Mouse (Mus musculus): ENCODE results near the gene Elk4. TPM values are rescaled to one million over a fixed set of nuclear protein-coding genes. Genes with fewer than 3 reads are reported as not detected.

Elk4 gene
- polyA plus RNA-seq, 1 experiment from 2014 or later = 24.3 TPM

- no peak overlapping the region for H3K9ac ChIP-seq
- no peaks in the 10 kb centered on the region for H3K36me3 ChIP-seq
- H3K4me3 ChIP-seq = no peak overlapping the region
- H3K9me3 ChIP-seq = no peaks in the 10 kb centered on the region
- WGBS = 79% methylated on average over 9 of the region's 9 CpGs
- no peaks in the 10 kb centered on the region for H3K4me1 ChIP-seq
- H3K27me3 ChIP-seq = no peaks in the 10 kb centered on the region
- no peak overlapping the region for H3K27ac ChIP-seq
- no peak for ATAC-seq (ENCODE audit: insufficient number of reproducible peaks, low FRiP score, low TSS enrichment, low read depth)
- no peak overlapping the region for H3K4me2 ChIP-seq
Observed at GRCm38 (mm10) chr1:131990083-131990760, 17.2 kb upstream of the Elk4 start.

GRCm38 (mm10) chr1:131992561-131993001, 14.8 kb upstream of the Elk4 start:
- 79% methylated on average over 7 of the region's 7 CpGs for WGBS
- Histone ChIP-seq H3K27me3 (no peaks in the 10 kb centered on the region), H3K27ac (no peak overlapping the region), H3K9ac (no peak overlapping the region), H3K4me2 (no peak overlapping the region), H3K36me3 (no peaks in the 10 kb centered on the region), H3K4me1 (no peaks in the 10 kb centered on the region), H3K9me3 (no peaks in the 10 kb centered on the region), H3K4me3 (no peak overlapping the region)
- ATAC-seq (ENCODE audit: insufficient number of reproducible peaks, low FRiP score, low TSS enrichment, low read depth) = no peak

GRCm38 (mm10) chr1:131993169-131994040, 14.0 kb upstream of the Elk4 start:
- no peak overlapping the region for H3K27ac ChIP-seq
- 79% methylated on average over 12 of the region's 12 CpGs for WGBS
- no peak for ATAC-seq (ENCODE audit: insufficient number of reproducible peaks, low FRiP score, low TSS enrichment, low read depth)
- H3K27me3 ChIP-seq = no peaks in the 10 kb centered on the region
- H3K4me3 ChIP-seq = no peak overlapping the region
- no peaks in the 10 kb centered on the region for H3K4me1 ChIP-seq
- no peak overlapping the region for H3K4me2 ChIP-seq
- H3K9me3 ChIP-seq = no peaks in the 10 kb centered on the region
- no peaks in the 10 kb centered on the region for H3K36me3 ChIP-seq
- no peak overlapping the region for H3K9ac ChIP-seq

- no peak overlapping the region for H3K4me2 ChIP-seq
- no peak overlapping the region for H3K4me3 ChIP-seq
- H3K36me3 ChIP-seq = no peaks in the 10 kb centered on the region
- no peaks in the 10 kb centered on the region for H3K9me3 ChIP-seq
- WGBS = 30% methylated on average over 4 of the region's 4 CpGs
- H3K27me3 ChIP-seq = no peaks in the 10 kb centered on the region
- no peak overlapping the region for H3K27ac ChIP-seq
- no peaks in the 10 kb centered on the region for H3K4me1 ChIP-seq
- H3K9ac ChIP-seq = no peak overlapping the region
- ATAC-seq (ENCODE audit: insufficient number of reproducible peaks, low FRiP score, low TSS enrichment, low read depth) = no peak
Observed at GRCm38 (mm10) chr1:131995062-131995461, 12.3 kb upstream of the Elk4 start.

- H3K4me2 ChIP-seq = no peak overlapping the region
- H3K9me3 ChIP-seq = no peaks in the 10 kb centered on the region
- no peaks in the 10 kb centered on the region for H3K27me3 ChIP-seq
- no peak overlapping the region for H3K27ac ChIP-seq
- H3K36me3 ChIP-seq = no peaks in the 10 kb centered on the region
- no peak overlapping the region for H3K9ac ChIP-seq
- no peak for ATAC-seq (ENCODE audit: insufficient number of reproducible peaks, low FRiP score, low TSS enrichment, low read depth)
- no peak overlapping the region for H3K4me3 ChIP-seq
- H3K4me1 ChIP-seq = no peaks in the 10 kb centered on the region
Observed at GRCm38 (mm10) chr1:132000506-132000905, 6.9 kb upstream of the Elk4 start.

GRCm38 (mm10) chr1:132001880-132002330, 5.5 kb upstream of the Elk4 start:
- no peaks in the 10 kb centered on the region for H3K36me3 ChIP-seq
- no peaks in the 10 kb centered on the region for H3K9me3 ChIP-seq
- no peak overlapping the region for H3K27ac ChIP-seq
- ATAC-seq (ENCODE audit: insufficient number of reproducible peaks, low FRiP score, low TSS enrichment, low read depth) = no peak
- no peak overlapping the region for H3K9ac ChIP-seq
- H3K4me1 ChIP-seq = peaks cover 2% of the 10 kb centered on the region; the same call in 1 of the 2 replicates
- no peak overlapping the region for H3K4me2 ChIP-seq
- H3K27me3 ChIP-seq = no peaks in the 10 kb centered on the region
- WGBS = 64% methylated on average over 4 of the region's 4 CpGs
- H3K4me3 ChIP-seq = no peak overlapping the region

GRCm38 (mm10) chr1:132003111-132003510, 4.3 kb upstream of the Elk4 start:
- 72% methylated on average over 2 of the region's 2 CpGs for WGBS

GRCm38 (mm10) chr1:132003817-132004216, 3.6 kb upstream of the Elk4 start:
- 19% methylated on average over 1 of the region's 1 CpGs for WGBS

More at GRCm38 (mm10) chr1:132003111-132003510, 4.3 kb upstream of the Elk4 start:
- Histone ChIP-seq H3K4me2 (no peak overlapping the region), H3K36me3 (no peaks in the 10 kb centered on the region), H3K4me1 (peaks cover 2% of the 10 kb centered on the region; the same call in 1 of the 2 replicates), H3K9me3 (no peaks in the 10 kb centered on the region), H3K9ac (no peak overlapping the region), H3K27me3 (no peaks in the 10 kb centered on the region), H3K4me3 (no peak overlapping the region), H3K27ac (0 out of 2 replicates have a peak overlapping the region, but pooled peaks have one; percentile 14)
- ATAC-seq (ENCODE audit: insufficient number of reproducible peaks, low FRiP score, low TSS enrichment, low read depth) = no peak

GRCm38 (mm10) chr1:132004574-132005180, 2.7 kb upstream of the Elk4 start:
- Histone ChIP-seq H3K27me3 (no peaks in the 10 kb centered on the region), H3K4me3 (no peak overlapping the region), H3K9me3 (no peaks in the 10 kb centered on the region), H3K4me1 (peaks cover 10% of the 10 kb centered on the region), H3K9ac (no peak overlapping the region), H3K27ac (peak overlapping the region; percentile 40), H3K4me2 (no peak overlapping the region), H3K36me3 (no peaks in the 10 kb centered on the region)
- 63% methylated on average over 6 of the region's 6 CpGs for WGBS
- ATAC-seq (ENCODE audit: insufficient number of reproducible peaks, low FRiP score, low TSS enrichment, low read depth) = no peak

More at GRCm38 (mm10) chr1:132003817-132004216, 3.6 kb upstream of the Elk4 start:
- Histone ChIP-seq H3K4me3 (no peak overlapping the region), H3K36me3 (no peaks in the 10 kb centered on the region), H3K4me1 (peaks cover 3% of the 10 kb centered on the region), H3K27ac (0 out of 2 replicates have a peak overlapping the region, but pooled peaks have one; percentile 40), H3K9ac (no peak overlapping the region), H3K27me3 (no peaks in the 10 kb centered on the region), H3K4me2 (no peak overlapping the region), H3K9me3 (no peaks in the 10 kb centered on the region)
- ATAC-seq (ENCODE audit: insufficient number of reproducible peaks, low FRiP score, low TSS enrichment, low read depth) = no peak

GRCm38 (mm10) chr1:132005466-132005865, 1.9 kb upstream of the Elk4 start:
- H3K36me3 ChIP-seq = no peaks in the 10 kb centered on the region
- no peak overlapping the region for H3K27ac ChIP-seq
- no peak overlapping the region for H3K4me3 ChIP-seq
- WGBS = 74% methylated on average over 1 of the region's 1 CpGs
- no peak overlapping the region for H3K9ac ChIP-seq
- H3K9me3 ChIP-seq = no peaks in the 10 kb centered on the region
- H3K4me2 ChIP-seq = no peak overlapping the region
- H3K4me1 ChIP-seq = peaks cover 16% of the 10 kb centered on the region
- no peaks in the 10 kb centered on the region for H3K27me3 ChIP-seq
- ATAC-seq (ENCODE audit: insufficient number of reproducible peaks, low FRiP score, low TSS enrichment, low read depth) = no peak

- Histone ChIP-seq H3K4me2 (no peak overlapping the region), H3K4me3 (no peak overlapping the region), H3K9me3 (no peaks in the 10 kb centered on the region), H3K9ac (no peak overlapping the region), H3K27ac (no peak overlapping the region), H3K36me3 (no peaks in the 10 kb centered on the region), H3K4me1 (peaks cover 18% of the 10 kb centered on the region), H3K27me3 (no peaks in the 10 kb centered on the region)
- no peak for ATAC-seq (ENCODE audit: insufficient number of reproducible peaks, low FRiP score, low TSS enrichment, low read depth)
- 81% methylated on average over 3 of the region's 3 CpGs for WGBS
Observed at GRCm38 (mm10) chr1:132006046-132006445, 1.4 kb upstream of the Elk4 start.

Measured in limb, embryonic 15.5 days (tissue).